Mouse (Mus musculus) kidney, embryonic 16.5 days (tissue): ENCODE results near the gene Gm37240. TPM values are rescaled to one million over a fixed set of nuclear protein-coding genes. Genes with fewer than 3 reads are reported as not detected.

Experiments used
- ATAC-seq: fragments of 200-750 bp; cut with Nextera tagmentation; 2 replicates; pipeline ENCODE4 v1.8.0; 2017; ENCODE audit warnings: moderate TSS enrichment; ENCODE audit not compliant: low FRiP score, low TSS enrichment
- H3K27ac ChIP-seq: fragments of 300-500 bp; sonication (generic); 2 replicates; pipeline ENCODE4 v1.5.1; 2014; ENCODE audit warnings: low read length
- H3K27me3 ChIP-seq: fragments of 300-500 bp; sonication (generic); 2 replicates; pipeline ENCODE4 v1.6.1; 2014; ENCODE audit warnings: low read length, control low read depth, mixed read lengths; ENCODE audit not compliant: insufficient read depth
- H3K36me3 ChIP-seq: fragments of 300-500 bp; sonication (generic); 2 replicates; pipeline ENCODE4 v1.6.1; 2014; ENCODE audit warnings: low read length, control low read depth, mixed read lengths; ENCODE audit not compliant: insufficient read depth
- H3K4me1 ChIP-seq: fragments of 300-500 bp; sonication (generic); 2 replicates; pipeline ENCODE4 v1.6.1; 2014; ENCODE audit warnings: low read length, control low read depth, mixed read lengths; ENCODE audit not compliant: insufficient read depth
- H3K4me2 ChIP-seq: fragments of 300-500 bp; sonication (generic); replicated peaks from 2 replicates; pipeline ENCODE4 v1.6.1; 2014; ENCODE audit warnings: low read depth, low read length
- H3K4me3 ChIP-seq: fragments of 300-500 bp; sonication (generic); 2 replicates; pipeline ENCODE4 v1.5.1; 2014; ENCODE audit warnings: mild to moderate bottlenecking, low read length
- H3K9ac ChIP-seq: fragments of 300-500 bp; sonication (generic); replicated peaks from 2 replicates; pipeline ENCODE4 v1.6.1; 2014; ENCODE audit warnings: low read length
- H3K9me3 ChIP-seq: fragments of 300-500 bp; sonication (generic); 2 replicates; pipeline ENCODE4 v1.6.1; 2016; ENCODE audit warnings: low read length, control low read depth
- WGBS: fragments of 180-500 bp; shearing (Covaris S2); extraction: QIAGEN DNeasy Blood & Tissue Kit; methylation state at CpG from one replicate; pipeline ENCODE4 v1.1.7; 2014; 5-methylcytosine and 5-hydroxymethylcytosine counted together
- polyA plus RNA-seq: library from polyadenylated mRNA; unstranded; fragments of >200 nt; fragmentation: Nextera tagmentation; extraction: Ambion mirVana; gene quantifications from 2 replicates; pipeline ENCODE4 v1.2.1, GENCODE M21; 2015

Gm37240 gene
- 8.7 and 13.4 TPM in 2 replicates for polyA plus RNA-seq

GRCm38 (mm10) chr3:85887239-85887827 lies at the start of gene Gm37240, which contains the start of gene Glt28d2:
Gm37240 (minus strand) TSS chr3:85887518.
Glt28d2 (minus strand) TSS chr3:85887516.
- Histone ChIP-seq H3K9ac (peak within 1 kb of the TSS; percentile 73), H3K27me3 (no peaks in the 10 kb centered on the region), H3K4me2 (peak within 1 kb of the TSS; percentile 83), H3K27ac (peak within 1 kb of the TSS; percentile 83), H3K36me3 (no peaks in the 10 kb centered on the region), H3K4me1 (peaks cover 24% of the 10 kb centered on the region), H3K9me3 (no peaks in the 10 kb centered on the region), H3K4me3 (peak within 1 kb of the TSS; percentile 67)
- WGBS, result under 1% methylated on average over 37 of the region's 48 CpGs
- ATAC-seq, result peak; percentile 97

DNA sequence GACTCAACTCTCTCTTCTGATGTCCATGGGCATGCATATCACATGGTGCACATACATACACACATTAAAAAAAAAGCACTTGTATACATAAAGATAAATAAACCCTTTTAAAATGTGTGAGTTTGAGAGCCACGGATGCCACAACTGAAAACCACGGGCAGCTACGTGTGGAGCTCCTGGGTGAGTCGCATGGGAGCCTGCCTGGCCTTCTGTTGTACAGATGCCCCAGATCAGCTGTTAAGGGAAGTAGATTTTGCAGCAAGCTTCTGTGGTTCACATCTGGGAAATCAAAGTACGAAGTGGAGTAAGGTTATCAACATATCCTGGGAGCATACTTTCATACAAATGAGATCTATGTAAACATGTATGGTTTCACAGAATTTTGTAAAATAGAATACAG lies 46.3 kb upstream of the Gm37240 start:
- no peak for ATAC-seq
- no peak overlapping the region for H3K4me3 ChIP-seq
- 90% methylated on average over 5 of the region's 5 CpGs for WGBS

DNA sequence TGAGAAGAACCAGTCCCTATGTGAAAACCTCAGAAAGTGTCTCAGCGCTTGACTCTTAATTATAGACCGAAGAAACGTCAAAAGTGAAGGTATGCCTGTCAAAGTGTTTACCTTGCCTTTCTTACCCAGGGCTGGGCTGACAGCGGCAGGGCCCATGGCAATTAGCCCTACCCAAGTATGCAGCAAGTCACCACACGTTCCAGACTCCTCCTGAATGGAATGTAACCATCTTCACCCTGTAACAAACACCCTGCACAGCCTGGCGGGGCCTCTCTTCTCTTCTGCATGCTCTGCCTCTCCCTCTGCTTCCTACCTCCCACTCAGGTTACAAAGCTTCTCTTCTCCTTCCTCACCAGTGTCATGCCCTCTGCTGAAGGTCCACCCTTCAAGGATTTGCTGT lies 44.5 kb upstream of the Gm37240 start:
- Histone ChIP-seq H3K4me2 (no peak overlapping the region), H3K4me3 (no peak overlapping the region), H3K9me3 (no peaks in the 10 kb centered on the region), H3K4me1 (0 out of 2 replicates have a peak, but pooled peaks cover 7% of the 10 kb centered on the region), H3K36me3 (no peaks in the 10 kb centered on the region), H3K27ac (no peak overlapping the region), H3K9ac (no peak overlapping the region), H3K27me3 (no peaks in the 10 kb centered on the region)
- 68% methylated on average over 6 of the region's 6 CpGs for WGBS
- ATAC-seq, result no peak

More for the DNA sequence above, 46.3 kb upstream of the Gm37240 start:
- H3K4me2 ChIP-seq, result no peak overlapping the region
- H3K27me3 ChIP-seq, result no peaks in the 10 kb centered on the region
- no peaks in the 10 kb centered on the region for H3K9me3 ChIP-seq
- H3K9ac ChIP-seq, result no peak overlapping the region
- H3K27ac ChIP-seq, result no peak overlapping the region
- H3K36me3 ChIP-seq, result no peaks in the 10 kb centered on the region
- 0 out of 2 replicates have a peak, but pooled peaks cover 7% of the 10 kb centered on the region for H3K4me1 ChIP-seq

DNA sequence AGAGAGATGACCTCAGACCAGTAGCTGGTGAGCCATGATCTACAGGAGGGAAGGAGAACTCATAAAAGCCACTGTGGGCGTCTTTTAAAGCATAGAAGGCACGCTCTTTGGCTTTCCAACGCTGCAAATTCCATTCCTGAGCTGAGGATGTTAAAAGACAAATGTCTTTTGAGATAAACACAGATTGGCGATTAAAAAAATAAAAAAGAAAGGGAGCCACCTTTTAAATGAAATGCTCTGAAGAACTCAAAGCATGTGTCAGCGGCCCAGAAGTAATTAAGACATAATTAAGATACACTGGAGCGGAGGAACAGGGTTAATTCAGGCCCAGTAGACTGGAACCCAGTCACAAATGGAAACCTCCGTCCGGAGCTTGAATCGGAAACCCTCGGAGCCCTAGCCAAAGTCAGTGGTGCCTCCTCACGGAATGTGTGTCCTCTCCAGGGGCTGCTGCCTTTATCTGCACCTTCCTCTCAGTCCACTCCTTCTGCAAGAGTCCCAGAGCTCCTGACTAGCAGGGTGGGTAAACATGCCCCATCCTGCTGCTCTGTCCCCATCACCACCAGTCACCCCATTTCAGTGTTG lies 43.4 kb upstream of the Gm37240 start:
- no peak overlapping the region for H3K4me2 ChIP-seq
- 46% methylated on average over 11 of the region's 11 CpGs for WGBS
- H3K4me1 ChIP-seq, result 0 out of 2 replicates have a peak, but pooled peaks cover 7% of the 10 kb centered on the region
- H3K36me3 ChIP-seq, result no peaks in the 10 kb centered on the region
- no peaks in the 10 kb centered on the region for H3K9me3 ChIP-seq
- H3K9ac ChIP-seq, result no peak overlapping the region
- no peak overlapping the region for H3K4me3 ChIP-seq
- no peak for ATAC-seq
- no peak overlapping the region for H3K27ac ChIP-seq
- no peaks in the 10 kb centered on the region for H3K27me3 ChIP-seq

DNA sequence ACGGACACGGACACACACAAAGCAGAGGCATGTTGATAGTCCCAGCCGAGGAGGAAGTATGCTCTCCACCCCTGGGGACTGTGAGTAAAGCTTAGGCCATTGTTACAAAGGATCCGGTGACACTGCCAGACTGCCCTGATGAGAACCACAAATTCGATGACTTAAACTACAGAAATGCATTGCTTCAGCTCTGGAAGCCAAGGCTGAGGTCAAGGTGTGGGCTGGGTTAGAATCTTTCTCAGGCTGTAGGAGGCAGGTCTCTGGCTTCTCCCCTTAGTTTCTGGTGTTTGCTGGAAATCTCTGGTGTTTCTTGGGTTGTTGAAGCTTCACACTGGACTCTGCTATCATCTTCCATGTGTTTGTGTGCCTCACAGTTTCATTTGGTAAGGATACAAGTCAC lies 42.4 kb upstream of the Gm37240 start:
- Histone ChIP-seq H3K27me3 (no peaks in the 10 kb centered on the region), H3K9me3 (no peaks in the 10 kb centered on the region), H3K4me2 (no peak overlapping the region), H3K27ac (no peak overlapping the region), H3K9ac (no peak overlapping the region), H3K36me3 (no peaks in the 10 kb centered on the region), H3K4me1 (0 out of 2 replicates have a peak, but pooled peaks cover 7% of the 10 kb centered on the region), H3K4me3 (no peak overlapping the region)
- WGBS, result 75% methylated on average over 5 of the region's 5 CpGs
- ATAC-seq, result no peak

- H3K4me2 ChIP-seq, result no peak overlapping the region
- H3K27me3 ChIP-seq, result no peaks in the 10 kb centered on the region
- H3K27ac ChIP-seq, result no peak overlapping the region
- no peak overlapping the region for H3K4me3 ChIP-seq
- H3K9ac ChIP-seq, result no peak overlapping the region
- H3K4me1 ChIP-seq, result peaks cover 12% of the 10 kb centered on the region
- no peaks in the 10 kb centered on the region for H3K9me3 ChIP-seq
- no peaks in the 10 kb centered on the region for H3K36me3 ChIP-seq
- WGBS, result 83% methylated on average over 5 of the region's 5 CpGs
- ATAC-seq, result no peak
Observed at GRCm38 (mm10) chr3:85928140-85928611, 40.9 kb upstream of the Gm37240 start.

DNA sequence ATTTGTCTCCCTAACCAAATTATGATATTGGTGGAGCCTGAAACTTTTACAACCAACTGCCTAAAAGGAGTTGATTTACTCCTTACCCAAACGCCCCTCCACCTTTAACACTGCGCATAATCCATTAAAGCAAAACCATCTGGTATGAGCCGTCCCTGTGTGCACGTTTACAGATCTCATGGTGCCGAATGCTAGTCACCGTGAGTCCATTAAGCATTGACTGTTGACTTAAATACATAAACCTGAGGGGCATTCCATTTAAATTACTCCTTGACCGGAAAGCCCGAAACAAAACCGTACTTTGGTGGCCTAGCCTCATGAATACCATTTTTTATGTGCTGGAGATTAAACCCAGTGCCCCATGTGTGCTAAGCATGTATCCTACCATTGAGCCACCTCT lies 40.0 kb upstream of the Gm37240 start:
- no peak overlapping the region for H3K27ac ChIP-seq
- H3K36me3 ChIP-seq, result no peaks in the 10 kb centered on the region
- 62% methylated on average over 9 of the region's 9 CpGs for WGBS
- no peaks in the 10 kb centered on the region for H3K27me3 ChIP-seq
- no peak for ATAC-seq
- no peak overlapping the region for H3K9ac ChIP-seq
- H3K4me3 ChIP-seq, result no peak overlapping the region
- H3K4me1 ChIP-seq, result peaks cover 12% of the 10 kb centered on the region
- no peaks in the 10 kb centered on the region for H3K9me3 ChIP-seq
- H3K4me2 ChIP-seq, result no peak overlapping the region

GRCm38 (mm10) chr3:85923954-85924945 lies 36.9 kb upstream of the Gm37240 start:
- Histone ChIP-seq H3K27me3 (no peaks in the 10 kb centered on the region), H3K4me2 (peak overlapping the region; percentile 24; the same call in 1 of the 2 replicates), H3K4me1 (peaks cover 5% of the 10 kb centered on the region), H3K9ac (peak overlapping the region; percentile 41; the same call in 1 of the 2 replicates), H3K9me3 (no peaks in the 10 kb centered on the region), H3K27ac (no peak overlapping the region), H3K4me3 (no peak overlapping the region), H3K36me3 (no peaks in the 10 kb centered on the region)
- ATAC-seq, result peak; percentile 72; the same call in 1 of the 2 replicates
- WGBS, result 37% methylated on average over 18 of the region's 18 CpGs

GRCm38 (mm10) chr3:85923343-85923742 lies 36.0 kb upstream of the Gm37240 start:
- Histone ChIP-seq H3K4me2 (0 out of 2 replicates have a peak overlapping the region, but pooled peaks have one; percentile 24), H3K27ac (no peak overlapping the region), H3K4me1 (peaks cover 5% of the 10 kb centered on the region), H3K4me3 (no peak overlapping the region), H3K36me3 (no peaks in the 10 kb centered on the region), H3K9ac (0 out of 2 replicates have a peak overlapping the region, but pooled peaks have one; percentile 9), H3K27me3 (no peaks in the 10 kb centered on the region), H3K9me3 (no peaks in the 10 kb centered on the region)
- WGBS, result 58% methylated on average over 8 of the region's 8 CpGs
- no peak for ATAC-seq
